Mouse (Mus musculus) intestine, embryonic 15.5 days (tissue): ENCODE results near the gene Fxr2. TPM values are rescaled to one million over a fixed set of nuclear protein-coding genes. Genes with fewer than 3 reads are reported as not detected.

ENCODE experiments used
- ATAC-seq: fragments of 200-750 bp; cut with Nextera tagmentation; 2 replicates; pipeline ENCODE4 v1.8.0; 2017; ENCODE audit warnings: moderate TSS enrichment, moderate library complexity
- H3K27ac ChIP-seq: fragments of 300-500 bp; sonication (generic); 2 replicates; pipeline ENCODE4 v1.5.1; 2015; ENCODE audit warnings: mild to moderate bottlenecking, inconsistent platforms
- H3K27me3 ChIP-seq: fragments of 300-500 bp; sonication (generic); replicated peaks from 2 replicates; pipeline ENCODE4 v1.6.1; 2015; ENCODE audit warnings: inconsistent platforms
- H3K36me3 ChIP-seq: fragments of 300-500 bp; sonication (generic); 2 replicates; pipeline ENCODE4 v1.6.1; 2015; ENCODE audit warnings: inconsistent platforms
- H3K4me1 ChIP-seq: fragments of 300-500 bp; sonication (generic); replicated peaks from 2 replicates; pipeline ENCODE4 v1.6.1; 2015; ENCODE audit warnings: inconsistent platforms
- H3K4me2 ChIP-seq: fragments of 300-500 bp; sonication (generic); replicated peaks from 2 replicates; pipeline ENCODE4 v1.6.1; 2015; ENCODE audit warnings: mild to moderate bottlenecking, inconsistent platforms
- H3K4me3 ChIP-seq: fragments of 300-500 bp; sonication (generic); replicated peaks from 2 replicates; pipeline ENCODE4 v1.5.1; 2015; ENCODE audit warnings: inconsistent platforms
- H3K9ac ChIP-seq: fragments of 300-500 bp; sonication (generic); 2 replicates; pipeline ENCODE4 v1.6.1; 2015; ENCODE audit warnings: inconsistent platforms
- H3K9me3 ChIP-seq: fragments of 300-500 bp; sonication (generic); 2 replicates; pipeline ENCODE4 v1.6.1; 2016; ENCODE audit warnings: inconsistent platforms
- WGBS: fragments of 180-500 bp; shearing (Covaris S2); methylation state at CpG from one replicate; pipeline ENCODE4 v1.1.7; 2015; 5-methylcytosine and 5-hydroxymethylcytosine counted together
- polyA plus RNA-seq: library from polyadenylated mRNA; unstranded; fragments of >200 nt; fragmentation: Nextera tagmentation; extraction: Ambion mirVana; gene quantifications from 2 replicates; pipeline ENCODE4 v1.2.1, GENCODE M21; 2015

The Fxr2 gene
- polyA plus RNA-seq, 1 experiment from 2014 or later: 15.6 TPM

- peak; percentile 35; the same call in 1 of the 2 replicates for ATAC-seq
- 20% methylated on average over 12 of the region's 12 CpGs for WGBS
These were observed 50.2 kb downstream of the Fxr2 start for GRCm38 (mm10) chr11:69682840-69683533.

GRCm38 (mm10) chr11:69683576-69683975 is 50.8 kb downstream of the Fxr2 start:
- peak overlapping the region; percentile 56; the same call in 1 of the 2 replicates for H3K27ac ChIP-seq
- 0 out of 2 replicates have a peak overlapping the region, but pooled peaks have one; percentile 0 for H3K9ac ChIP-seq
- peaks cover 3% of the 10 kb centered on the region for H3K36me3 ChIP-seq
- 76% methylated on average over 7 of the region's 7 CpGs for WGBS
- no peak for ATAC-seq
- H3K9me3 ChIP-seq: no peaks in the 10 kb centered on the region
- no peak overlapping the region for H3K4me3 ChIP-seq
- H3K27me3 ChIP-seq: no peaks in the 10 kb centered on the region
- H3K4me2 ChIP-seq: no peak overlapping the region
- peaks cover 29% of the 10 kb centered on the region for H3K4me1 ChIP-seq

More at GRCm38 (mm10) chr11:69682840-69683533, 50.2 kb downstream of the Fxr2 start:
- peak overlapping the region; percentile 75 for H3K4me2 ChIP-seq
- H3K27ac ChIP-seq: peak overlapping the region; percentile 93
- H3K4me3 ChIP-seq: 0 out of 2 replicates have a peak overlapping the region, but pooled peaks have one; percentile 59
- 0 out of 2 replicates have a peak overlapping the region, but pooled peaks have one; percentile 0 for H3K9ac ChIP-seq
- peaks cover 29% of the 10 kb centered on the region for H3K4me1 ChIP-seq
- H3K27me3 ChIP-seq: no peaks in the 10 kb centered on the region
- peaks cover 8% of the 10 kb centered on the region for H3K36me3 ChIP-seq
- no peaks in the 10 kb centered on the region for H3K9me3 ChIP-seq

- Histone ChIP-seq H3K36me3 (no peaks in the 10 kb centered on the region), H3K4me3 (no peak overlapping the region), H3K4me1 (peaks cover 29% of the 10 kb centered on the region), H3K4me2 (no peak overlapping the region), H3K27me3 (no peaks in the 10 kb centered on the region), H3K27ac (peak overlapping the region; percentile 56; the same call in 1 of the 2 replicates), H3K9me3 (no peaks in the 10 kb centered on the region), H3K9ac (no peak overlapping the region)
- 77% methylated on average over 12 of the region's 12 CpGs for WGBS
- ATAC-seq: peak; percentile 21; the same call in 1 of the 2 replicates
These were observed 51.4 kb downstream of the Fxr2 start for GRCm38 (mm10) chr11:69684128-69684745.

- H3K9me3 ChIP-seq: no peaks in the 10 kb centered on the region
- H3K27ac ChIP-seq: no peak overlapping the region
- H3K36me3 ChIP-seq: no peaks in the 10 kb centered on the region
- H3K9ac ChIP-seq: no peak overlapping the region; the same call in 1 of the 2 replicates
- ATAC-seq: no peak
- no peak overlapping the region for H3K4me3 ChIP-seq
- 87% methylated on average over 6 of the region's 6 CpGs for WGBS
- H3K4me1 ChIP-seq: peaks cover 29% of the 10 kb centered on the region
- no peaks in the 10 kb centered on the region for H3K27me3 ChIP-seq
- H3K4me2 ChIP-seq: no peak overlapping the region
These were observed 52.1 kb downstream of the Fxr2 start for GRCm38 (mm10) chr11:69684936-69685335.

GRCm38 (mm10) chr11:69685526-69686148 is 52.8 kb downstream of the Fxr2 start, which contains the start of gene Tnfsf13:
TSS of gene Tnfsf13 (minus strand) at chr11:69685784.
- Histone ChIP-seq H3K4me2 (0 out of 2 replicates have a peak within 1 kb of the TSS, but pooled peaks have one; percentile 19), H3K9ac (peak within 1 kb of the TSS; percentile 32; the same call in 1 of the 2 replicates), H3K27me3 (no peaks in the 10 kb centered on the region), H3K4me3 (no peak within 1 kb of the TSS), H3K27ac (peak within 1 kb of the TSS; percentile 51), H3K9me3 (no peaks in the 10 kb centered on the region), H3K4me1 (peaks cover 22% of the 10 kb centered on the region), H3K36me3 (no peaks in the 10 kb centered on the region)
- no peak for ATAC-seq
- 68% methylated on average over 10 of the region's 10 CpGs for WGBS

GRCm38 (mm10) chr11:69686377-69686776 is 53.6 kb downstream of the Fxr2 start:
- Histone ChIP-seq H3K9ac (peak overlapping the region; percentile 32; the same call in 1 of the 2 replicates), H3K4me3 (no peak overlapping the region), H3K4me1 (peaks cover 21% of the 10 kb centered on the region), H3K9me3 (no peaks in the 10 kb centered on the region), H3K27me3 (no peaks in the 10 kb centered on the region), H3K4me2 (0 out of 2 replicates have a peak overlapping the region, but pooled peaks have one; percentile 19), H3K27ac (peak overlapping the region; percentile 51; the same call in 1 of the 2 replicates), H3K36me3 (no peaks in the 10 kb centered on the region)
- WGBS: 13% methylated on average over 4 of the region's 4 CpGs
- no peak for ATAC-seq

GRCm38 (mm10) chr11:69687061-69687460 is 54.3 kb downstream of the Fxr2 start:
- WGBS: 47% methylated on average over 5 of the region's 5 CpGs
- Histone ChIP-seq H3K9ac (peak overlapping the region; percentile 32; the same call in 1 of the 2 replicates), H3K4me3 (no peak overlapping the region), H3K4me2 (no peak overlapping the region), H3K36me3 (no peaks in the 10 kb centered on the region), H3K4me1 (peaks cover 21% of the 10 kb centered on the region), H3K9me3 (no peaks in the 10 kb centered on the region), H3K27me3 (no peaks in the 10 kb centered on the region), H3K27ac (peak overlapping the region; percentile 51; the same call in 1 of the 2 replicates)
- no peak for ATAC-seq

GRCm38 (mm10) chr11:69689891-69690290 is 57.1 kb downstream of the Fxr2 start:
- 0 out of 2 replicates have a peak overlapping the region, but pooled peaks have one; percentile 8 for H3K9ac ChIP-seq
- H3K4me2 ChIP-seq: no peak overlapping the region
- no peaks in the 10 kb centered on the region for H3K27me3 ChIP-seq
- H3K4me3 ChIP-seq: no peak overlapping the region
- 92% methylated on average over 1 of the region's 1 CpGs for WGBS
- no peaks in the 10 kb centered on the region for H3K36me3 ChIP-seq
- no peaks in the 10 kb centered on the region for H3K9me3 ChIP-seq
- peaks cover 26% of the 10 kb centered on the region for H3K4me1 ChIP-seq
- no peak overlapping the region for H3K27ac ChIP-seq
- no peak for ATAC-seq

GRCm38 (mm10) chr11:69692196-69692811 is 59.5 kb downstream of the Fxr2 start:
- ATAC-seq: no peak
- Histone ChIP-seq H3K9ac (no peak overlapping the region), H3K4me3 (no peak overlapping the region), H3K4me1 (peaks cover 17% of the 10 kb centered on the region), H3K27me3 (no peaks in the 10 kb centered on the region), H3K4me2 (no peak overlapping the region), H3K9me3 (no peaks in the 10 kb centered on the region), H3K27ac (no peak overlapping the region), H3K36me3 (no peaks in the 10 kb centered on the region)
- WGBS: 73% methylated on average over 9 of the region's 9 CpGs

- no peak overlapping the region for H3K27ac ChIP-seq
- H3K4me3 ChIP-seq: no peak overlapping the region
- peak; percentile 65 for ATAC-seq
- H3K4me1 ChIP-seq: peaks cover 17% of the 10 kb centered on the region
- H3K9ac ChIP-seq: no peak overlapping the region
- no peaks in the 10 kb centered on the region for H3K27me3 ChIP-seq
- WGBS: 75% methylated on average over 6 of the region's 6 CpGs
- H3K4me2 ChIP-seq: no peak overlapping the region
- H3K36me3 ChIP-seq: no peaks in the 10 kb centered on the region
- H3K9me3 ChIP-seq: no peaks in the 10 kb centered on the region
These were observed 60.1 kb downstream of the Fxr2 start for GRCm38 (mm10) chr11:69692863-69693262.

- peaks cover 17% of the 10 kb centered on the region for H3K4me1 ChIP-seq
- no peaks in the 10 kb centered on the region for H3K27me3 ChIP-seq
- H3K9ac ChIP-seq: no peak overlapping the region
- no peak overlapping the region for H3K4me2 ChIP-seq
- H3K27ac ChIP-seq: no peak overlapping the region
- H3K4me3 ChIP-seq: no peak overlapping the region
- WGBS: 55% methylated on average over 11 of the region's 11 CpGs
- no peak for ATAC-seq
- H3K9me3 ChIP-seq: no peaks in the 10 kb centered on the region
- no peaks in the 10 kb centered on the region for H3K36me3 ChIP-seq
These were observed 60.7 kb downstream of the Fxr2 start for GRCm38 (mm10) chr11:69693421-69693965.
